Mouse (Mus musculus) layer of hippocampus, adult 18-20 months (tissue): ENCODE results near the gene Gpr82. TPM values are rescaled to one million over a fixed set of nuclear protein-coding genes. Genes with fewer than 3 reads are reported as not detected.

Source experiments
- DNase-seq, 2 experiments: peaks; one replicate each; pipeline ENCODE4 v3.0.0; 2022; ENCODE audit warnings: low spot score in 2 of 2
- long read RNA-seq: library from polyadenylated mRNA; stranded (forward); transcript quantifications from one replicate; pipeline ENCODE4 v2.0.0, GENCODE M21; 2021
- total RNA-seq, 2 experiments: library from RNA; stranded (reverse); gene quantifications; 2 replicates each; pipeline ENCODE4 v1.2.3; 2021

Gpr82 gene
- not detected for total RNA-seq
- long read RNA-seq, result 0 reads

DNA sequence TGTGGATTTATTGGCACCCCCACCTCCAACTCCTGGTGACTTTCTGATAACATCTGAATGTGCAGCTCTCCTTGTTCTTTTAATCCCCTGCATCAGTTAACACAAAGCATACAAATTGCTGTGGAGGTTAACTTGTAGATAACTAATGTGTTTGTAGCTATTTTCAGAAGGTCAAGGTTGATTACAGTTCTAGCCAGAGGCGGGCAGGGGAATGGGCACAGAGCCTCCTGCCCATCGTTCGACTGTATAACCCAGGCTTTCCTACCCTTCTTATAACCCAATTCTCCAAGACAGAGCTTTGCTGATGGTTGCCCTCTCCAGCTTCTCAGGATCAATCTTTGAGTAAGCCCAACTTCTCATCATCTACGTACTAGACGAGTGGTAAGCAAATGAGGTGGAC, at the start of gene Gpr82:
Gpr82 (plus strand) TSS at position 301 of the 400 bp plus-strand sequence.
- no peak for DNase-seq

DNA sequence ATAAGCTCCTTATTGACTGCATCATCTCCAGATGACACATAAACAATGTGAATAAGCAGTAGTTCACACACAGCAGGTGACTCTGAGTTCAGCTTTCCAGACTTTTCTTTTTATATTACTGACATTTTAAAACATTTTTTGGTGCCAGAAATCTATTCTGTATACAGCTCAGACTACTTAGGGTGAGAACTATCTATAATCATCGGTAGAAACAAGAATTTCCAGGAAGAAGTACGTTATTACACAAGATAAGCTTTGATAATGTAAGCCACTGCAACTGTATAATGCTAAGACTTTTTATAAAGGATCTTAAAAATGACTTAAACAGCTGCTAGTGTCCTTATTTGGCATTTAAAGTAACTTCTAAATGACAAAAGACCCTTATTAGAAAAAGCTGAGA, 49.0 kb upstream of the Gpr82 start:
- DNase-seq, result no peak

DNA sequence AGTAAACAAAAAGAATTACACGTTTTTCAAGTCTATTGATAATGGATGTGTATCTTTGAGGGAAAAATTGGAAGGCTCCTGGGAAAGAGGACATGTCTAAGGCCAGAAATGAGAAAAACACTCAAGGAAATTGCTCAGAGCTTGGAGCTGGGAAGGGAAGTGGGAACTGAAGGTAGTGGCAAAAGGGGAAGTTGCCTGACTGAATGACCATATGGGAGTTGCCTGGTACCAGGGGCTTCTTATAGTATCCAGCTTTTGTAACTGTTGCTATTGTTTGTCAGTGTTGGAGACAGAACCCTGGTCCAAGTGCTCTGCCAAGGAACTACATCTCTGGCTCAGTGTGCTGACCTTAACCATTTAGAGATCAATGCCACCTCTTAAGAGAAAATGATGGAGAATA, 44.4 kb upstream of the Gpr82 start:
- no peak for DNase-seq

DNA sequence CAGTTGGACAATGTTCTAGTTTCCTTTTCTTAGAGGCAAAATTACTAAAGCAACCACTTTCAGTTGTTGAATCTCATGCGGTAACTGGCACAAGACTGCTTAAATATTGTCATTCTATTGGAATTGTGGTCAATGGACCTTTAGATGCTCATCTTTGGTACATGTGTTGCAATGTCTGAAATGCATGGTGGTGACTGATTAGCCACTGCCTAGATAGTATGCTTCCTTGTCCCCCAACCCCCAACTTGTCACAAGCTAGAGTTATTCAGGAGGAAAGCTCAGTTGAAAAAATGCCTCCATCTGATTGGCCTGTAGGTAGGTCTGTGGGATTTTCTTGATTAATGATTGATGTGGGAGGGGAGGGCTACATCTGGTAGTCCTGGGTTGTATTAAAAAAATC, 43.9 kb upstream of the Gpr82 start:
- DNase-seq, result no peak

DNA sequence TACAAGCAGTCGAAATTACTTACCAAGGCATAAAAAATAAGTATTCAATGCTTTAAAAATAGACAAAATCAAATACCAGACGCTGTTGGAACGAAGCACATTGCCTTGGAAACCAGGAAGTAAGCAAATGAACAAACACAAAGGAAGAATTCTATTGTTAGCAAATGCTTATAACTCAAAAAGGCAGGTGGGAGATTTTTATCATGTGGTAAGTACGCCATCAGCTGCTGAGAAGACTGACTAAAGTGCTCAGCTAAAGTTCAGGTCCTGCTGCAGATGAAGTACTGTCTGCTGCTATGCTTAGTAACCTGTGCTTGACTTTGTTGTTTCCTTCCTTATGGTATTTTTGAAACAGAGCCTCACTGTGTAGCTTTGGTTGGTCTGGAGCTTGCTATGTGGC, 42.7 kb upstream of the Gpr82 start:
- DNase-seq, result peak in 1 of 2 experiments; percentile 33

DNA sequence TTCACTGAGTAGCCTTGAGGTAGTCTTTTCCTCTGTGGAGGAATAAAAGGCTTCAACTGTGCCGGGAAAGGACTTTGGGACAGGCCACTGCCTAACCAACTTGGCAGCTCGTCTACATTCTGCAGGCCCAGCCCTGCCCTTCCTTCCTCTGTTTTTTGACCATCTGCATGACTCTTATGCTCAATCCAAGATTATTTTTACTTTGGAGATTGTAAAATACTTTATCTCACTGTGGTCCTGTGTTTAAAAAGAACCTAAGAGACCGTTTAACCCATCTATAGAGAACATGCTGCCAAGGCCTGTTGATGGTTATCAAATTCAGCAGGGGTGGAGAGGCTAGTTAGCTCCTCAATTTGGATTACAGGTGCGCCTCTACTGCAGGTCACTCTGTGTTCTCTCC, 39.7 kb upstream of the Gpr82 start:
- no peak for DNase-seq

DNA sequence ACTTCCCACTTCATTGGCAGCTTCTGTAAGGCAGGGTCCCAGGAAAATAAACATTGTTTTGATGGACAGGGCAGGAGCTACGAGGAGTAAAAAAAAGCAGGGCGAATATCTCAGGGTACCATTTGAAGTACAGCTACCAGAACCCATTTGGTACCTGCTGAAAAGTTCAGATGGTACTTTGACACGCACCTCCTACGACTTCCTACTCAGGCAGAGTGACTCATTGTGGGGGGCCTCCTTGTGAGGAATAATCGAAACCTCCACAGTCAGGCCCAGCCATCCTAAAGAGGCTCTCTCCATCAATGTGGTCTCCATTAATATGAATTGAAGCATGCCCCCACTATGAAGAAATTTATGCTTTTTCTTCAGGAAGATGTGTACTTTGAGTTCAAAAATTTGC, 38.5 kb upstream of the Gpr82 start:
- DNase-seq, result no peak

DNA sequence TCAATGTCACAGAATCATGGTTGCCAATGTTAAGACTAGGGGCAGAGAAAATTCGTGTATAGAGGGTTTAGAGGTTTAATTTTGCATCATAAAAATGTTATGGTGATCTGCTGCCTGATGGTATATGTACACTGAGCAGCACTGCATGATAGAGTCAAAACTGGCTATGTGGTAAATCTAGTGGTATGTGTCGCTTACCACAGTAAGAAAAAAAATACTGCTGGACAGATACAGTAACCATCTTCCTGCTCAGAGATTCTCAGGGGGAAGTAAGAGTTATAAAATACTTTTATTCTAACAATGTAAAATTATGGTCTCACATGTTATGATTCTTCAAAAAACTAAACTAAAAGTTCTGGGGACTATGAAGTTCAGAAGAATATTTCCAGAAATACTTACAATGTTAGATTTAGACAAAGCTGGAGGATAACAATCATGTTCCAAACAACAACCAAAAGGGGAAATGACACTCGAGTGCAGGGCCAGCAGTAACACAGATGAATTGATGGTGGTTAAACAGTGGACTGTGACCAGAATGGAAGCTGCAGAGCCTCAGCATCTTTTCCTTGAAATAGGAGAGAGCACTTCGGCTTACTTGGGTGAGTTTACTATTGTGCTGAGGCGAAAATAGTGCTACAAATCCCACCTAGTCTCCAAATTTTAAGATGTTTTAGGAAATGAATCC, 29.4 kb upstream of the Gpr82 start, which contains the start of gene Gpr34:
Gpr34 (plus strand) TSS at position 491 of the 685 bp plus-strand sequence.
- no peak for DNase-seq

DNA sequence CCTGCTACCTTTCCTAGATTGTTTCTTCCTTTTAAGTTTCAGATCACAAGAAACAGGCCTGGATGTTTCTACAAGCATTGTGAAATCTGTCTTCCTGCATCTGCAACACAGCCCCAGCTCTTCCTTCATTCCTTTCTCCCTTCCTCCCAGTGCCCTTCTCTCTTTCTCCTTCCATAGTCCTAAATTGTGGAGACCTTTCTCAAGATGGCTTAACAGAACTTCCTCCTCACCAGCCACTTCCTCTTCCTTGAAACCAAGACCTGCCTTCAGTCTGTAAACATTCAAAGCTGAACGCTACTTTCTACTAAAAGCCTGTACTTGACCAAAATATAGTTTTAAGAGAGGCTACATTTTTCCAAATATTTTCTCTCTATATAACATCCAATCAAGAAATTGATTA, 24.8 kb upstream of the Gpr82 start:
- DNase-seq, result no peak

DNA sequence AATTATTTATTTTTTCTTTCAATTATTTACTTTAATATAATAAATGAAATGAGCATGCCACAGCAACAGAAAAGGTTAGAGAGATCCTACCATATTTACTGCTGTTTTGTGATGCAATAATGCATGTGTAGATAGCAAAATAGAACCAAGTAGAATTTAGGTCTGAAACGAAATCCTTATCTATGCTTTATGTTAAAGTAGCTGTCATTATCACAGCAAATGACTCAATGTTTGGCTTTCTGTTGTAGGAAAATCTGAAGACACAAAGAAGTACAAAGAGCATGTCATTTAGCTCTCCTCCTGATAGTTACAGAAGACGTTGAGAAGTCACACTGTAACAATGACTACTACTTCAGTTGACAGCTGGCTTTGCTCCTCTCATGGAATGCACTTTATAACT, 22.3 kb upstream of the Gpr82 start:
- DNase-seq, result no peak

DNA sequence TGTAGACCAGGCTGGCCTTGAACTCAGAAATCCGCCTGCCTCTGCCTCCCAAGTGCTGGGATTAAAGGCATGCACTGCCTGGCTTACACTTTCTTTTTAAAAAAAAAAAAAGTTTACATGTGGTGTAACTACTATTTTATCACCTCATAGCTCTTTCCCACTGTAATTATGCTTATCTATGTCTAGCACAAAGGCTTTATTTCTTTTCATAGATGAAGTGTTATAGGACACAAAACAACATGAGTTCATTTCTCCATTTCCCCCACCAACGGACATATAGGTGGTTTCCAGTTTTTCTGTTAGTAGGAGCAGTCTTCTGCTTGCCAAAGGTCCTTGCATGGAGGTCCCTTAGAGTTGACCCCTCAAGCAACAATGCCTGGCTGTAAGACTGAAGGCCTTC, 9.3 kb upstream of the Gpr82 start:
- no peak for DNase-seq

DNA sequence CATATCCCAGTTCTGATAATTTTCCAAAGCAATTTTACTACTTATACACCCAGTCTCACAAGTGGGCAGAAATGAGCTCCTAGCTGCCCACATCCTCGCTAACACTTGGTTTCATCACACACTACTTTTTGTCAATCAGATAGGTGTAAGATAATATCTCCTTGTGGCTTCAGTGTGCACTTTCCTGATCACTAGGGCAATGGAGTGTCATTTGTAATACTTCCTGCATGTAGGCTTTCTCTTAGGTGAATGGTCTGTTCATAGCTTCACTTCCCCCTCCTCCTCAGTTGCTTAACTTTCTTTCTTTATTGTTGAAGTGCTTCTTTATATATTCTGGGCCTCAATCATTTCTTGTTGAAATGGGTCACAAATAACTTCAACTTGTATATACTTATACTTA, 8.9 kb upstream of the Gpr82 start:
- no peak for DNase-seq

DNA sequence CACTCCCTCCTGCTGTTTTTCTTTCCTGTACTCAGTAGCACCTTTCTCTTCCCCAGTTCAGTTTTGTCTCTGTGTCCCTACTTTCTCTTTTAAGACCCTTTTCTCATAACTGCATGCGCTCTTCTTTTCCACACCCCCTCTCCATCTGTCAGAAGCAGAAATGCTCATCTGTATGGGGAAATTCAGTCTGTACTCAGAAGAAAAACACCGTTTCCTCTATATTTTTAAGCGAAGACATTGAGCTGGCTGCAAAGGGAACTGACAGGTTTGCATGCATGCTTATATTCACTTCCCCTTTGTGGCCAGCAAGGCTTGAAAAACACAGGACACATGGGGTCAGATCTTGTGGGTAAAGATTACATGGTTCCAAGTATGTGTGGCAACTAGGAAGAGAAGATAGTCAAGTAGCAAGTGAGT, 6.2 kb upstream of the Gpr82 start:
- peak in 1 of 2 experiments; percentile 56 for DNase-seq

DNA sequence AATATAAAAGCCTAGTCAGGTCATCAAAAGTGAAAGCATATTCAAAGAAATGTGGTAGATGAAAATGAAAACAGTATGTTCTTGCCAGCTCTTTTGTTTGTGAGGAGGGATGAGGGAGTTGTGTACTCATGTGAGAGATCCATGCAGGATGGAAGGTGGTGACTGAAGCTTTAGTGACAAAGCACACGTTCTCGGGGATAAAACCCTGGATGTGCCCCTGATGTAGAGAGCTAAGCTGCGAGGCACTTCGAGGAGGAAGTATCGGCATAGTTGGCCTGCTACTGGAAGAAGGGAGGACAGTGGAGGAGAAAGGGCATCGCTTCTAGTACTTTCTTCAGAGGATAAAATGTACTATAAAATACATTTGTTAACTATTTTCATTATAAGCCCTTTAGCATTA, 5.3 kb upstream of the Gpr82 start:
- no peak for DNase-seq

DNA sequence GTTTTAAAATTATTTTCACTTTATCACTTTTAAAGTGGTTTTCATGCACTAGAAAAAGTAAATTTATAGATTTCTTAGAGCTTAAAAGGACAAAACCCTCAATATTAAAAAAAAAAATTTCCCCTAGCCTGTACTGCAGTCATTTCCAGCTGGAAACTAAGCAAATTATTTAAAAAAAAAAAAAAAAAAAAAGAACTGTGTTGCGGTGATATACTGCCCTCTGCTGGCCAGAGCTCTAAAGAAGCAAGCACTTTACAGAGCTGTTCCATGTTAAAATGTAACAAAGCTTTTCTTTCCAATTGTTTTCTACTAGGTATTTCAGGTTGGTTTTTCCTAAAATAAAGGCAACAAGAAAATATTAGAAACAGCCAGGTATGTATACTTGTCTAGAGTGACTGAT, 4.4 kb upstream of the Gpr82 start:
- DNase-seq, result peak in 1 of 2 experiments; percentile 53

DNA sequence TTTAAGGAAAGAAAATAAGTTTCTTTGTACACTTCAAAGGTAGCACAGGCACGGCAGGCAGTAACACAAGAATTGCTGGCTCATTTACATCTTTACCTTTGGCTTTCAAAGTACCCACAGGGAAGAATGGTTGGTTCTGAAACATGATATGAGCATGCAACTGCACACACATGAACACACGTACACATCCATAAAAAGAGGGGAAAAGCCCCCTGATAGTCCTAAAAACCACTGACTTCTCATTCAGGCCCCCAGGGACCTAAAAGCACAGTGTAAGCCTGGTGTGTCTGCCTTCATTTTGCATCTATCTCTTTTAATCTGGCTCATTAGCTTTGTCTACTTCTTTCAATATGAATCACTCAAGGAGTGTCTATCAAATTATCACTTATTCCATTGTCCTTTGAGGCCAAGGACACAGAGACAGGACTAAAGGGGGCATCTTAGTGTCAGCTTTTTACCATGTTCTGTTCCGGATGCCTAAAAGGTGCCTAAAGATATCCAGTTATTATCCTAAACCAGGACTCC, 2.5 kb upstream of the Gpr82 start:
- DNase-seq, result no peak

DNA sequence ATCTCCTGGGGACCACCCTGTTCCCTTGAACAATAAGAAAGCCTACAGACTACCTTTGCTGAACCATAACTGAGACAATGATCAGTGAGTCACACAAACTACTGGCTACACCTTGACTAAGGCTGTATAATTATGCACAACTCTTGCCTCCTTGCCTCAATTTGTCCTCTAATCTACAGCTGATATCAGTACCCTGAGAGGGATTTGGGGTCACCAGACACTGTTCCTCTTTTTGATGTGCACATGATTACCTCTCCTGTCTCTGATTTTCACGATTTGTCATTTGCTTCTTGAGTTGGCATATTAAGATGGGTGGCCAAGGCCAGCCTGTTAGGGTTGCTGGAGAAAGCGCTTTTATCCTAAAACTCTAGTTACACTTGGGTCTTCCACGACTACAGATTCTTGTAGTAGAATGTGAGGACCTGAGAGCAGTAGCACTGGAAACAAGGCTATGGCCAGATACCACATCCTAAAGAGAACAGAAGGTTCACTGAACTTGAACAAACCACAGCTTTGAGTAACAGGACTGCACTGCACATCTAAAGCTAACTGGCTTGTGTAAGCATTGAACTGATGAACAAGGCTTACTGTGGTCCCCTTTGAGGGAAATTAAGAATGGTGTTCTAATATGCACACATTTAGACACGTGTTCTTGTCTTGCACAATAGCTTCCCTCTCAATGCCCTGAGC, 1.8 kb upstream of the Gpr82 start:
- no peak for DNase-seq

DNA sequence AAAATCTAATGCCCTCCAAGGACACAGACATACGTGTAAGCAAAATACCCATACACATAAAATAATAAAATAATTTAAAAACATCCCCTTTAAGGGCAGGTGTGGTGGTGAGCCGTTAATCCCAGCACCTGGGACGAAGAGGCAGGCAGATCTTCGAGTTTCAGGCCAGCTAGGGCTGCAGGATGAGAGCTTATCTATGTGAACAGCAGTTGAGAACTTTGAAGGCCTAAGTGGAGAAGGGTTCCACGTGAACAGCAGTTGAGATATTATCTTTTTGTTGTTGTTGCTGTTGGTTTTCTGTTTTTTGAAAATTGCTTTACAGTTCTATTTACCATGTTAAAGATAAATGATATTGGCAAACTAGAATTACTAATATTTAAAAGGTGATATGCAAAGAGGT, 7.7 kb downstream of the Gpr82 start:
- DNase-seq, result no peak

DNA sequence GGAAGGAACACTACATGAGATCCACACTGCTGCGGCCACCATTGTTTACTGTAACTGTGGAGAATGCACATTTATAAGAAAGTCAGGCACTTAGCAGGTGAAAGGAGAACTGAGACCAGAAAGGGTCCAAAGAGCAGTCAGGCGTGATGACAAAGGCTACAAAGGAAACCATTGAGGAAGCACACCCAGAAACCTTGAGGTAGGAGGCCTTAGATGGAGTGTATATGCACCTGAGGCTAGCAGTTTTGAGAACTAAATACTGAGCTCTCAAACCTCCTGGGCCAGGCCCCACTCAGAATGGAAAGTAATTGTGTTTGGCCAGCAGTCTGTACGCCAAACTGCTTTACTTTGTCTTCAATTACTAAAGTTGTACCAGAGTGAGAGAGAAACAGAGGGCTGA, 9.2 kb downstream of the Gpr82 start:
- DNase-seq, result no peak

DNA sequence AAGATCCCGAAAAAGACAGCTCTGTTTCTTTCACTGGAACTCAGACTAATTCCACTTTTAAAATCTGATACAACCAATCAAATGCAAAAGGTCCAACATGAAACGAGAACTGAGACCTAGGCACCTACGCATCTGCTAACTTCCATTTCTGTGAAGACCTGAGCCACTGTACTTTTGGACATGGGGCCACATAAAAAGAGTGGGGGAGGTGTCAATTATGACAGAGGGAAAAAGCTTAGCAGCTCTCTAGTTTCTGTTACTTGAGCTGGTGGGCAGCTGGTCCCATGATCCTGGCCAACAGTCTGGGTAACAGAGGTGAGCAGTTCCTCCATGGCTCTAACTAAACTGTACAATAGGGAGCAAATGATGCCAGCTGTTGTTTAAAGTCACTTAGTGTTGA, 11.8 kb downstream of the Gpr82 start:
- no peak for DNase-seq

DNA sequence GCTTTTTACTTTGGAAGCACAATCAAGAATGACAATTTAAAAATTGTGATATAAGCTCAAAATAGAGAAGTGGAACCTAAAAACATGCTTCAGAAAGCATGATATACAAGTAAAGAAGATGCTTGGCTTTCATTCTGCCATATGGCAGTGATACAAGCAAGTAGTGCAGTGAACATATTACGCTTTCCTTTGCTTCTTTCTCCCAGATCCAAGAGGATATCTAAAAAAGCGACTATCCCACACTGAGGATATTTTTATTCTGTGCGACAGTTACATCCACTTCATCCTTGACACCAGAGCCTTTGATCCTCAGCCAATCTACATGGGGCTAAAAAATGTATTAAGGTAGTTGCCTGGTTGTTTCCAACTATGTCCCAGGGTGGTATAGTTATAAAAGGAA, 20.6 kb downstream of the Gpr82 start:
- no peak for DNase-seq

DNA sequence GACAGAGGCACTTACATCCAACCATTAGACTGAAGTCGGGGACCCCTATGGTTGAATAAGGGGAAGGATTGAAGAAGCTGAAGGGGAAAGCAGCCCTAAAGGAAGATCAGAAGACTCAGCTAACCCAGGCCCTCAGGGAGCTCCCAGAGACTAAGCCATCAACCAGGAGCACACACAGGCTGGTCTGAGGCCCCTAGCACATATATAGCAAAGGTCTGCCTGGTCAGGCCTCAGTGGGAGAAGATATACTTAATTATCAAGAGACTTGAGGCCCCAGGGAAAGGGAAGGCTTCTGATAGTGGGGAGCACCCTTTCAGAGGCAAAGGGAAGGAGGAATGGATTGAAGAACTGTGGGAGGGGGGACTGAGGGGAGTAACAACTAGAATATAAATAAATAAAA, 25.4 kb downstream of the Gpr82 start:
- DNase-seq, result no peak

DNA sequence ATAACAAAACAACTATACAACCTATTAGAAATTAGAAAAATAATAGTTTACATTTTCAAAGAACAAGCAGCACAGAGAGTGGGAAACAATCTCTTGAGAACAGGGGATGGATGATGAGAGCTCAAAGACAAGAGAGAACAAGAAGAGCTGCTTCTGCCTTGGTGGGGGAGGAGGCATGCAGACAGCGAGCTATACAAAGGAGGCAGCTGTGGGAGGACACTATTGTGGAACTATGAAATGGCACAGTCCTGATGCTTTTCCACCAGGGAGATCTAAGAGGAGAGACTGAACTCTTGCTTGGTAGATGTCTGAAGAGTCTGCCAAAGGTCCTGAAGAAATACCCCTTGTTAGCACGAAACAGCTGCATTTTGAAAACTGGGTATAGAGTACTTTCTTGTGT, 27.2 kb downstream of the Gpr82 start:
- DNase-seq, result peak in 1 of 2 experiments; percentile 8
